Mouse (Mus musculus) CH12.LX (cell line): ENCODE measurements at regions not wholly inside any gene's neighbourhood (a gene's known extent, or its start where the extent isn't known, plus 50 kb on each side); places are given as distances from the start of the nearest gene placed in this dataset.

ENCODE experiments used
- DNase-seq: peaks from one replicate; pipeline ENCODE4 v3.0.0-alpha.2; 2013; ENCODE audit errors: extremely low read depth
- H3K27ac ChIP-seq: 2 replicates; pipeline ENCODE4 v1.5.1; 2012; ENCODE audit warnings: low read depth, mild to moderate bottlenecking, control low read depth, moderate library complexity; ENCODE audit not compliant: insufficient read depth
- H3K27me3 ChIP-seq: replicated peaks from 2 replicates; pipeline ENCODE3; 2012; ENCODE audit warnings: inconsistent platforms
- H3K36me3 ChIP-seq, 2 experiments: replicated peaks in 1 of 2; 2 replicates each; pipeline versions ENCODE3 to v1.6.1; 2012; ENCODE audit warnings: inconsistent platforms in 1 of 2, low read length in 1 of 2, mild to moderate bottlenecking in 1 of 2, mixed read lengths in 1 of 2, moderate library complexity in 1 of 2; ENCODE audit not compliant: control insufficient read depth in 1 of 2, insufficient read depth in 1 of 2
- H3K4me1 ChIP-seq, 2 experiments: 2 replicates each; pipeline ENCODE4 v1.6.1; 2012; ENCODE audit warnings: inconsistent platforms in 1 of 2, moderate library complexity in 1 of 2; ENCODE audit not compliant: insufficient read depth in 2 of 2, control insufficient read depth in 1 of 2
- H3K4me2 ChIP-seq: 2 replicates; pipeline ENCODE4 v1.6.1; 2012; ENCODE audit warnings: low read depth, mild to moderate bottlenecking, control low read depth; ENCODE audit not compliant: poor library complexity, insufficient read depth, severe bottlenecking
- H3K4me3 ChIP-seq, 3 experiments: fragments of 150-350 bp in 1 of 3; sonication (generic) in 1 of 3; replicated peaks in 1 of 3; 2 replicates each; pipeline versions ENCODE3 to v1.5.1; 2011 to 2012; ENCODE audit warnings: low read depth in 2 of 3, low read length in 2 of 3, mild to moderate bottlenecking in 2 of 3, moderate library complexity in 2 of 3, control low read depth in 1 of 3, improper control_type of control experiment in 1 of 3, inconsistent platforms in 1 of 3, mixed read lengths in 1 of 3; ENCODE audit not compliant: poor library complexity in 1 of 3
- H3K79me2 ChIP-seq: replicated peaks from 2 replicates; pipeline ENCODE4 v1.6.1; 2012; ENCODE audit warnings: mild to moderate bottlenecking, moderate library complexity; ENCODE audit not compliant: control insufficient read depth, poor library complexity, insufficient read depth, severe bottlenecking; ENCODE audit errors: extremely low read depth
- H3K9ac ChIP-seq: 2 replicates; pipeline ENCODE4 v1.6.1; 2012; ENCODE audit warnings: low read depth, mild to moderate bottlenecking, control low read depth, moderate library complexity; ENCODE audit not compliant: insufficient read depth
- H3K9me3 ChIP-seq: replicated peaks from 2 replicates; pipeline ENCODE3; 2012; ENCODE audit warnings: low read length, inconsistent platforms, mixed read lengths
- CHD2 ChIP-seq: IDR thresholded peaks from 2 replicates; pipeline ENCODE4 v1.6.1; 2011; ENCODE audit warnings: low read length, improper control_type of control experiment
- E2F4 ChIP-seq: IDR thresholded peaks from 2 replicates; pipeline ENCODE4 v1.6.1; 2011; ENCODE audit warnings: low read depth, low read length, improper control_type of control experiment; ENCODE audit not compliant: insufficient replicate concordance
- IRF4 ChIP-seq: IDR thresholded peaks from 2 replicates; pipeline ENCODE4 v1.6.1; 2014; ENCODE audit warnings: low read depth, mild to moderate bottlenecking, inconsistent platforms, low read length, improper control_type of control experiment
- MAFK ChIP-seq: IDR thresholded peaks from 2 replicates; pipeline ENCODE4 v1.6.1; 2011; ENCODE audit warnings: low read length, improper control_type of control experiment; ENCODE audit not compliant: insufficient replicate concordance
- MAZ ChIP-seq: IDR thresholded peaks from 2 replicates; pipeline ENCODE4 v1.6.1; 2012; ENCODE audit warnings: low read depth, mild to moderate bottlenecking, inconsistent platforms, low read length, improper control_type of control experiment, moderate library complexity
- MYC ChIP-seq: IDR thresholded peaks from 2 replicates; pipeline ENCODE4 v1.6.1; 2011; ENCODE audit warnings: low read depth, mild to moderate bottlenecking, improper control_type of control experiment, low read length
- NELFE ChIP-seq: IDR thresholded peaks from 2 replicates; pipeline ENCODE4 v1.6.1; 2011; ENCODE audit warnings: low read depth, low read length, improper control_type of control experiment
- POLR2A ChIP-seq: IDR thresholded peaks from 2 replicates; pipeline ENCODE4 v1.6.1; 2011; ENCODE audit warnings: low read depth, mild to moderate bottlenecking, improper control_type of control experiment, low read length
- POLR2AphosphoS2 ChIP-seq: IDR thresholded peaks from 2 replicates; pipeline ENCODE4 v1.6.1; 2011; ENCODE audit warnings: low read depth, low read length, improper control_type of control experiment
- SMC3 ChIP-seq: IDR thresholded peaks from 2 replicates; pipeline ENCODE4 v1.6.1; 2011; ENCODE audit warnings: low read depth, low read length, improper control_type of control experiment
- TCF12 ChIP-seq: IDR thresholded peaks from 2 replicates; pipeline ENCODE4 v1.6.1; 2014; ENCODE audit warnings: low read depth, mild to moderate bottlenecking, inconsistent platforms, low read length, improper control_type of control experiment
- USF1 ChIP-seq: IDR thresholded peaks from 2 replicates; pipeline ENCODE4 v1.6.1; 2014; ENCODE audit warnings: low read depth, mild to moderate bottlenecking, inconsistent platforms, low read length, improper control_type of control experiment
- ZC3H11A ChIP-seq: IDR thresholded peaks from 2 replicates; pipeline ENCODE4 v1.6.1; 2012; ENCODE audit warnings: low read depth, mild to moderate bottlenecking, inconsistent platforms, low read length, improper control_type of control experiment
- ZKSCAN1 ChIP-seq: IDR thresholded peaks from 2 replicates; pipeline ENCODE4 v1.6.1; 2012; ENCODE audit warnings: low read depth, inconsistent platforms, low read length, improper control_type of control experiment, borderline replicate concordance
- ZMIZ1 ChIP-seq: IDR thresholded peaks from 2 replicates; pipeline ENCODE4 v1.6.1; 2012; ENCODE audit warnings: low read depth, mild to moderate bottlenecking, inconsistent platforms, low read length, improper control_type of control experiment
- dilution Hi-C: fragments of 300-500 bp; cut with MboI; formaldehyde crosslinking; loops from 2 replicates; pipeline ENCODE4 v1.14.3; 2020; ENCODE audit warnings: low sequenced_read_pairs; ENCODE audit not compliant: extremely low pct_unique_long_range_greater_than_20kb, extremely low pct_ligation_motif_present
- in situ Hi-C: fragments of 300-500 bp; cut with MboI; formaldehyde crosslinking; loops from 3 replicates; pipeline ENCODE4 v1.14.3; 2019; ENCODE audit warnings: low sequenced_read_pairs, low pct_ligation_motif_present, low pct_unique_long_range_greater_than_20kb, mixed read lengths

GRCm38 (mm10) chr5:73803431-73803830, 152.3 kb downstream of the Spata18 start:
- TF ChIP-seq MYC: no peak
- no peak for TF ChIP-seq POLR2A
- TF ChIP-seq MAZ: no peak
- no peak for TF ChIP-seq NELFE
- no peak for TF ChIP-seq POLR2AphosphoS2
- TF ChIP-seq ZKSCAN1: no peak
- TF ChIP-seq TCF12: no peak
- no peak for TF ChIP-seq USF1
- no peak for TF ChIP-seq MAFK
- no peak for DNase-seq
- Histone ChIP-seq H3K4me2 (no peak overlapping the region), H3K9me3 (peaks cover 11% of the 10 kb centered on the region), H3K79me2 (no peaks in the 10 kb centered on the region), H3K4me1 (no peaks in the 10 kb centered on the region), H3K9ac (no peak overlapping the region), H3K36me3 (no peaks in the 10 kb centered on the region), H3K27me3 (no peaks in the 10 kb centered on the region), H3K4me3 (no peak overlapping the region), H3K27ac (no peak overlapping the region)
- dilution Hi-C loops: no loop called here
- in situ Hi-C loops: no loop called here

- Histone ChIP-seq H3K4me2 (no peak overlapping the region), H3K79me2 (no peaks in the 10 kb centered on the region), H3K4me1 (no peaks in the 10 kb centered on the region), H3K4me3 (no peak overlapping the region), H3K9me3 (peaks cover 11% of the 10 kb centered on the region), H3K27me3 (no peaks in the 10 kb centered on the region), H3K9ac (no peak overlapping the region), H3K36me3 (no peaks in the 10 kb centered on the region), H3K27ac (no peak overlapping the region)
- in situ Hi-C loops: no loop called here
- no peak for TF ChIP-seq SMC3
- no peak for TF ChIP-seq IRF4
- no peak for TF ChIP-seq MAFK
- no peak for TF ChIP-seq CHD2
- no peak for TF ChIP-seq NELFE
- dilution Hi-C loops: no loop called here
- no peak for DNase-seq
Observed at GRCm38 (mm10) chr5:73804556-73805230, 153.5 kb downstream of the Spata18 start.

GRCm38 (mm10) chr5:73810660-73811059, 159.5 kb downstream of the Spata18 start:
- H3K4me3 ChIP-seq: no peak overlapping the region
- no peaks in the 10 kb centered on the region for H3K79me2 ChIP-seq
- no peak for DNase-seq
- H3K4me1 ChIP-seq: no peaks in the 10 kb centered on the region
- dilution Hi-C loops (no loop called here), in situ Hi-C loops (no loop called here)
- no peak overlapping the region for H3K4me2 ChIP-seq
- H3K27ac ChIP-seq: no peak overlapping the region
- no peaks in the 10 kb centered on the region for H3K9me3 ChIP-seq
- no peaks in the 10 kb centered on the region for H3K27me3 ChIP-seq
- H3K9ac ChIP-seq: no peak overlapping the region
- TF ChIP-seq MYC (no peak), E2F4 (no peak), ZMIZ1 (no peak), MAFK (no peak), CHD2 (no peak), ZC3H11A (no peak)
- TF ChIP-seq, all 38 proteins: peak for 0
- H3K36me3 ChIP-seq: no peaks in the 10 kb centered on the region
